Mouse (Mus musculus): ENCODE results near the gene Tmem170b.

The Tmem170b gene

DNA sequence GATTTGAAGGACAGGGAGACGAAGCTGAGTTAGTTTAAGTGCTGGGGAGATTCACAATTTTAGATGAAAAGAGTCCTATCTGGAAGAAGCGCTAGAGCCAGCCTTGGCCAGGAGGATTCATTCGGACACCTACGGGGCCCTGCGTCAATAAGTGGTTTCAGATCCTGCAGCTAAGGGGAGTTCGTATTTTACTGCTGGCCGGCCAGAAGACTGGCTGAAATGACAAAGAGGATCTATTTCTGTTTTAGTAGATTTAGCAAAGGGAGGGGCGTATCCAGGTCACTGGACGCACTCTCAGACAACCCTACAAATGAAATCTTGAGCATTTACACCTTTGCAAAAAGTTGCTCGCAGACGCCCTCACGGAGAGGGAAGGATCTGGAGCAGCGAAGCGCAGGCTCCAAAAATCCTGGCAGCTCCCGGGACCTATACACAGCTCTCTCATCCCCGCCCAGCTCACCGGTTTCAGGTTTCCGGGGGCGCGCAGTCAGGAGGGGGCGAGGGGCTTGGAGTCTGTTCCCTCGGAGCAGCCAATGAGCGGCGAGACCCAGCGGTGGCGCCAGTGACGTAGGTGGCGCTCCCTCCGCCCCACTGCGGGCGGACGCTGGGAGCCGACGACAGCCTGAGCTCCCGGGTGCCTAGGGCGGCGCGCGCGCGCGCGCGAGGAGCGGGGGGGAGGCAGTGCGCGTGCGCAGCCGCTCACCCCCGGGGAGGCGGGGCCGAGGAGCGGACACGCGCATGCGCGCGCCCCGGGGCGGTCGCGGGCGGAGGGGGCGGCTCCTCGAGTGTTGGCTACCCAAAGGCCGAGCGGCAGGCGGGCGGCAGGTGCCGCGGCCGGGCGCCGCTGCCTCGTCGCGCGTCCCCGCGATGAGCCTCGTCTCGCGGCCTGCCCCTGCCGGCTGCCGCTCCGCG lies at the start of gene Tmem170b:
Tmem170b (plus strand) TSS at position 809 of the 912 bp plus-strand sequence.
- peak; percentile 97 for DNase-seq (ENCODE audit: low read depth, low spot score)

DNA sequence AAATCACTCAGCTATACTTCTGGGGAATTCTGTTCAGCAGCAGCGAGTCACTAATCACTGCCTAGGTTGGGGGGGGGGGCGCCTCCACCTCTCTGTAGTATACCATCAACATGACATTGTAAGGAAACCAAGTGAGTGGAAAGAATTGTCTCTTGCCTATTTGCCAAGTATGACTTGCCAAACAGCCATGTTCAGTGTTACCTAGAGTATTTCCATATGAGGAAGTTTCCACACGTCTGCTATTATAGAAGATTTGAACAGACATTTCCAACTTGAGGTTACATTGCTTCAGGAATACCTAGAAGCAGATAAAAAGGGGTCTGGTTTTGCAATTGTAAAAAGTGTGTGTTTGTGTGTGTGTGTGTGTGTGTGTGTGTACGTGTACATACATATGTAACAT lies 44.7 kb upstream of the Tmem170b start:
- no peak for DNase-seq (ENCODE audit: low read depth, low spot score)

- no peak for DNase-seq (ENCODE audit: low read depth, low spot score)
Measured at GRCm38 (mm10) chr13:41568421-41568820, 37.3 kb upstream of the Tmem170b start.

DNA sequence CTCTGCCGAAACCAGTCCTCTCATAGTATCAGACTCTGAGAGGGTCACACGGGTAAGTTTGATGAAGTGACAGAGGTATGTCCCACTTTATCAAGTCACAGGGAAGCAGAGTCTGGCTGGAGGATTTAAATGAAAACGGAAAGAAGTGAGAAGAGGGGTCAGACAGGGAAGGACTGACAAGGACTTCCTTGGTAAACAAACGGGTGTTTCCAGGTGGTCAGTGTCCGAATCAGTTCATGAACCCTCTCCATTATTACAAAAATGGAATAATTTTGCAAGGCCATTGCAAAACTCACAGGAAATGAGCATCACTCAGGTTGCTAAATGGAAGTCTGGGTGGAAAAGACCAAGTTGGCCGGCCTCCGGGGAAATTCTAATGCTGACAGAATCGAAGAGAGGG lies 36.8 kb upstream of the Tmem170b start:
- no peak for DNase-seq (ENCODE audit: low read depth, low spot score)

- DNase-seq (ENCODE audit: low read depth, low spot score) = no peak
Measured at GRCm38 (mm10) chr13:41569776-41570175, 35.9 kb upstream of the Tmem170b start.

DNA sequence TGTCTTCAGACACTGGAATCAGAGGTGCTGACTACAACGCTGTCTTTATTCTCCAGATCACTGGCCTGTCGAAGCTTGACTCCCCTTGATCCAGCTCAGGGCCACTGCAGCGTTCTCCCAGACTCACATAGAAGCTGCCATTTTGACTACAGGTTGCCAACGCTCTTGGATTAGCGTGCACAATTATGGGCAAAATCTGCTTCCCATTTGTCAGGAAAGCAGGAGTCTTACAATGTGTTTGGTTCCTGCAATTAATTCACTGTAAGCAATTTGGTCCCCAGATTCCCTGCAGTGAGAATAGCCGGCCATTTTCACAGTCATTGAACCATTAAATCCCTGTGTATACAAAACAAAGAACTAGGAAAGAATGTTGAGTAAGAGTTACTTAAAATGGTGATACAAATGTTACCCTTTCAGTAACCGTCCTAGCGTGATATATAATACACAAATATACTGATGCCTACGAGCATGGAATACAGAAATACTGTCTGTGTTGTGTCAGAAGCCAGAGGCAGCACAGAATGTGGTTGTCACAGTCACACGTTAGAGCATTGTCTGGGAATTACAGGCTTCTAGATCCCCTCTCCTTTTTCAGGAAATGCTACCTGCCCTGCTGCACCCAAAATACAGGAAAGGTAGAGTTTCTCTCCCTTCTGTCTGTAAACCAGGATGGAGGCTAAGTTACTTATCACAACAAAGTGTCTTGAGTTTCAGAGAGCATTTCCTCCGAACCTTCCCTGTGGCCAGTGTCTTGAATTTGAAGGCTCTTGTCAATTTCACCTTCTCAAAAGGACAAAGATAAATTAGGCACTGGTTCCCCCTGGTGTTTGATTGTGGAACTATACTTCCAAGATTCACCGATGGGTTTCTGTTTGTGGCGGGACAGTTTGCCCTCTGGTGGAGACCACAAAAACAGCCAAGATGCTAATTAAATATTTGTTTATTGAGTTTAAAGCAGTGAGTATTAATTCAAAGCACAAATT lies 34.0 kb upstream of the Tmem170b start:
- DNase-seq (ENCODE audit: low read depth, low spot score) = peak; percentile 85

DNA sequence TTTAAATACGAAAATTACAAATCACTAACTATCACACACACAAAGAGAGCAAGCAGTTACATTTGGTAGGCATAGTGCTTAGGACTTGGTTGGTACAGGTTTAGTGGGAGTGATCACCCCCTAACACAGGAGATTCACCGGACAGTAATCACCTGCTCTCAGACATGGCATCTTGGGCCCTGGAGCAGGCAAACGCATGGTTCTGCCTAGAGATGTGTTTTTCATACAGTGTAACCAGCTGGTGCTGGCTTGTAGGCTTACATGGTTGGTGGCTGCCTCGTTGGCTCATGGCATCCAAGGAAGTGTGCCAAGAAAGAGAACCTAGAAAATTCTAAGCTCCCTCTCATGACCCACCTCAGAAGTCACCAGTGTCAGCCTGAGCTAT lies 33.4 kb upstream of the Tmem170b start:
- DNase-seq (ENCODE audit: low read depth, low spot score) = no peak

GRCm38 (mm10) chr13:41573126-41573846 lies 32.4 kb upstream of the Tmem170b start:
- peak; percentile 9 for DNase-seq (ENCODE audit: low read depth, low spot score)

- no peak for DNase-seq (ENCODE audit: low read depth, low spot score)
Measured at GRCm38 (mm10) chr13:41581058-41581457, 24.6 kb upstream of the Tmem170b start.

DNA sequence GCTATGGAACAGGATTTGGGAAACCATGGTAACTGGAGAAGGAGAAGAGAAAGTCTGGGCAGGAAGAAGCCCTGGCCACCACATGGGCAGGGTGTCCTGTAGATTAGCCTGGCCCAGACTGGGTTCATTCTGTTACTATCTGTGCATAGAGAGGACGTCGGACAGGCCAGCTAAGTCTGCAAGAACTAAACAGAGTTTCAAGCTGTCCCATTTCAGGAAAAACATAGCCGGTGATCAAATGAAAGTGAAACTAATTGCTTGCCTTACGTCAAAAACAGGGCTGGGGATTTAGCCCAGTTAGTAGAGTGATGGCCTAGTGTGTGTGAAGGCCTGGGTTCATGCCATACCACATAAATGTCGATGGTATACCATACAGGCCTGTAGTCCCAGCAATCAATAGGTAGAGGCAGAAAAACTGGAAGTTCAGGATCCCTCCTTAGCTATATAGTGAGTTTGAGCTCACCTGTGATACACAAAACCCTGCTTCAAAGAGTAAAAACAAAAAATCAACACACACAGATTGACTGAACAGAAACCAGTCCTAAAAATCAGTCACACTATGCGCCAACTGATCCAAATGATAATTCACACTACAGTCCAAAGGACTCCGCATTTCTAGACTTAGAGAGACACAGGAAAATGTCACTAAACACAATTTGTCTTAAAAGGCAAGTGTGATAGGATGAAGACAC lies 21.9 kb upstream of the Tmem170b start:
- no peak for DNase-seq (ENCODE audit: low read depth, low spot score)

DNA sequence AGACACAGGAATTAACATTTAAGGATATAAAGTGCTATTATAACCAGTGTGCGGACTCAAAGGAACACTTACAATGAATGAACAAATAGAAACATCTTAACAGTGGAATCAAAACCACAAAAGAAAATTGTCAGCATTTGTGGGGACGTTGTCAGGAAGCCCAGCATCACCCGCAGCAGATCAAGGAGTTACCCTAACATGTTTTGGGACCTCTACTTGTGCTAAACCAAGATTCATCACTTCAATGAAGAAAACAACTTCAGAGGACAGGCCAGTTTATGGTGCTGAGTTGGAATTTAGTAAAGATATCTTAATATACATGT lies 21.4 kb upstream of the Tmem170b start:
- no peak for DNase-seq (ENCODE audit: low read depth, low spot score)

DNA sequence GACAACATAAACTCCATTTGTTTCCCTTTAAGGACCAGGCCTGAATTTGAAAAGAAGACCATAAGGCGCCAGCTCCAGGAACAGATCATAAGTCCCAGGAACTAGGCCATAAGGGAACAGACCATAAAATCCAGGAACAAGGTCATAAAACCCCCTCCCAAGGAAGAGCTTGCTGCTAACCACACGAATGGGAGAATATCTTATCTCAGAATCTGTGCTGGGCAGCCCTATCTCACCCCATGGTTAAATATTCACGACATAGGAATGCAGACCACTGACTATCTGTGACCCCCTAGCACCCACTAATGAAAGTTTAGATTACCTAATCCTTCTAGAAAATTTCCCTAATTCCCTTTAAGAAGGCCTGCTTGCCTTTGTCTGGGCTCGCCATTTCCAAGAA lies 20.8 kb upstream of the Tmem170b start:
- no peak for DNase-seq (ENCODE audit: low read depth, low spot score)

DNA sequence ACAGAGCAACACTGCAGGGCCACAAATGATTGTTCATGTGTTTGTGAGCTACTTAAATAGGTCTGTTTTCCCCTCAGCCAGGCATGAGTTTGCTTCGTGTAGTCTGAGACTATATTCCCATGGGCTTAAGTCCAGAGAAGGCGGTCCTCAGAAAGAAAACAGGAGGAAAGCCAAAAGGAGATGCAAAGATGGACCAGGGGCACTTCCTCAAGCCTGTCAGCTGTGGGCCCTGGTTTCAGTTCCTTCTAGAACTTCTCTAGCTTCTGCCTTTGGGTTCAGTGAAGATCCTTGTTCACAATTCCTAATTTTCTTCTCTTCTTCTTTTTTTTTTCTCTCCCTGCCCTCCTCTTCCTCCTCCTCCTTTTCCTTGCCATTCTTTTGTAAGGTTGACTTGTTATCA lies 9.0 kb upstream of the Tmem170b start:
- DNase-seq (ENCODE audit: low read depth, low spot score) = no peak

DNA sequence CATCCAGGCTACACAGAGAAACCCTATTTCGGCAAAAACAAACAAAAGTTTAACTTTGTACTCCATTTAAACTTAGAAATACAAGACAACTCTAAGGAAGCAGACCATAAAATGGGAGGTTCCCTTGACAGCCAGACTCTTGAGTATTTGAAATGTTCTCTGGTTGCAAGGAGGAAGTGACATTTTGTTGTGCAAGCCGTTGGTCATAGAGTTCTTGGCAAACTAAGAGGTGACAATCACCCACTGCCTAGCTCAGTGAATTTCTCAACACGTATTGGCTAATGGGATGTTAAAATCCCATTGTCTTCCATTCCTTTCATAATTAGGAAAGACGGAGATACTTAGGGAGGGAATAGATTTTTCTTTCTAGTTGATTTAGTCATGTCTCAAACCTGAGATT lies 5.7 kb upstream of the Tmem170b start:
- DNase-seq (ENCODE audit: low read depth, low spot score) = no peak

- DNase-seq (ENCODE audit: low read depth, low spot score) = no peak
Measured at GRCm38 (mm10) chr13:41601056-41601455, 4.7 kb upstream of the Tmem170b start.

DNA sequence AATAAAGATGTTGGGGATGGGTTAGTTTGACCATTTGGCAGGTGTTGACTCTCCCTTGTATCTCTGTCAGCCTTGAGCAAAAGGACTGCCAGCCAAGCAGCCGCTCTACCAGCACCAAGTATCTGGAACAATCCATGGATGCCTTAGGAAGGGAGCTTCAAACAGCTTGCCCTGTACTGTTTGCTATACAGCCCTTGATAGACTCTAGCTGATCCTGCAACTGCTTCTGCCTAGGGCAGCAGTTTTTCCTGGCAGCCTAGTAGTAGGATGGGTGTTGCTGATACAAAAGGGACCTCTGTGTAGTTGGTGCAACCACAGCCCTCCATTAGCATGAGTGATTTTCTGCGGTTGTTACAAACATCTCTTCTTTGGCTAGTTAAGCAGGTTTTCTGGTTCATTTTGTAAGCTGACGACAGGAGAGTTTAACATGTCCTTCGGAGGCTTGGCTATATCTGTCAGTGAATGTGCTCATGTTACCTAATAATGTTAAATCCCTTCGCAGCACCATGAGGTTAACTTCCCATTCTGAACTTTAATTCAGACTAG lies 1.7 kb upstream of the Tmem170b start:
- DNase-seq (ENCODE audit: low read depth, low spot score) = no peak

- DNase-seq (ENCODE audit: low read depth, low spot score) = peak; percentile 33
Measured at GRCm38 (mm10) chr13:41606081-41607000, 634 bp downstream of the Tmem170b start.

GRCm38 (mm10) chr13:41607589-41607988 lies 1.9 kb downstream of the Tmem170b start:
- DNase-seq (ENCODE audit: low read depth, low spot score) = no peak

DNA sequence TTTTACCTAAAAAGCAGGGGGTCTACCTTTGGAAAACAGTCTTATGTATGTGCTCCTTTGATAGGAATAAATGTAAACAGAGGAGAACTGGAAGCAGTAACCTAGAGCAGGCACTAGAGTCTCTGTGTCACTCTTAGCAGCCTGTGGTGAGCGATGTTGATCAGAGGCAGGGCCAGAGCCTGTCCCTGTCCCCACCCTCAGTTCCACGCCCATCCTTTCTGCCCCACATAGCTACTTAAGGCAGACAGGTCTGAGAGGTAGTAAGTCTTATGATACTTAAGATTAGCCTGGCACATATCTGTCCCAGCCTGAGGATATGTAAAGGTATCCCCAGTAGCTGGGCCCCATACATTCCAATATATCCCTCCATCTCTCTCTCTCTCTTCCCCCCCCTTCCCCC lies 2.9 kb downstream of the Tmem170b start:
- no peak for DNase-seq (ENCODE audit: low read depth, low spot score)

GRCm38 (mm10) chr13:41611046-41611445 lies 5.3 kb downstream of the Tmem170b start:
- DNase-seq (ENCODE audit: low read depth, low spot score) = no peak
